Mouse (Mus musculus) hindlimb bud, embryonic 11.5 days (tissue): ENCODE data around the gene Ppt1.

Experiments used
- DNase-seq: peaks from one replicate; pipeline ENCODE4 v3.0.0-alpha.2; 2012; ENCODE audit warnings: low read depth, low spot score; ENCODE audit errors: extremely low spot score

Gene Ppt1

DNA sequence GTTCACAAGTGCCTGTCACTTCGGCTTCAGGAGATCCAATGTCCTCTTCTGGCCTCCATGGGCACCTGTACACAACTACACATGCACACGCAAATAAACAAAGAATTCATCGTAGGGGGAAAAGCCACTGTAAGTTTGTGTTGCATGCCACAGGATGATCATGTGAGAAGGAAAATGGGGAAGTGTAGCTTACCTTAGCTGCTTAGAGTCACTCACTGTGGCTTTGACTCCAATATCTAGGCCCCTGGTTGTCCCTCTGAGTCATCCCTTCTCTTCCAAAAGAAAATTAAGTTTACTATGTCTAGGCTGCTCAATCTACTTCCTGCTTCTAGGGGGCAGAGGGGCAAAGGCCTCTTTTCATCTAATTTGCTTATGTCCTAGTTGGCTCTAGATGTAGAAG, 67.7 kb downstream of the Ppt1 start:
- no peak for DNase-seq

DNA sequence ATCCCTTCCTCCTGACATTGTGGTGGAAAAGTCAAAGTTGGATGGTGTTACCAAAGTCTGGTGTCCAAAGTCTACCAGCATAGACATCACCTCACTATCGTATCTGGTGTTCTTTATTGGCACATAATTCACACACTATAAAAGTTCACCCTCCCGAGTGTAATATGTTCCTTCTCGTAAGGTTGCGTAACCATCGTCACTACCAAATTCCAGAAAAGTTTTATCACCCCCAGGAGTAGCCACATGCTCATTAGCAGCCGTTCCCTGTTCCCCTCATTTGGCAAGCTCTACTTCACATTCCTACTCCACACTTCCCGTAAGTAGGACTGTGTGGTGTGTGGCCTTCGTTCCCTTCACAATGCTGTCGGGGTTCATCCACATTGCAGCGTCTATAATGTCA, 69.3 kb downstream of the Ppt1 start:
- no peak for DNase-seq
